Mouse (Mus musculus) natural killer cell, adult 2 months (primary cell): ENCODE measurements around the gene Ebp.

Source experiments
- DNase-seq, 2 experiments: peaks; one replicate each; pipeline ENCODE4 v3.0.0; 2022; ENCODE audit warnings: low spot score in 2 of 2

Ebp gene

DNA sequence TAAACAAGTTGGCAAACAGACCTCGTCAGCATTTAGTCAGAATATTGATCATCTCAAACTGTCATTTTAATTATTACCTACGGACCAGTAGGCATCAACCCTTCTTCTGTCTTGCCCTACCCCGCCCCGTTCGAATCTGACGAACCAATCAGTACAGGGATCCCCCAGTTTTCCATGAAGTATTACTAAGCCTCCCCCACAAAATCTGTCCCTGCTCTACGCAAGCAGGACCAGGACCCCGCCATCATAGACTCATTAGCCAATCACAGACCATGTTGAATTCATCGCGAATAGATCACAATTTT lies at the start of gene Ebp:
Ebp (minus strand) TSS at position 94 of the 305 bp plus-strand sequence.
- DNase-seq, result no peak

DNA sequence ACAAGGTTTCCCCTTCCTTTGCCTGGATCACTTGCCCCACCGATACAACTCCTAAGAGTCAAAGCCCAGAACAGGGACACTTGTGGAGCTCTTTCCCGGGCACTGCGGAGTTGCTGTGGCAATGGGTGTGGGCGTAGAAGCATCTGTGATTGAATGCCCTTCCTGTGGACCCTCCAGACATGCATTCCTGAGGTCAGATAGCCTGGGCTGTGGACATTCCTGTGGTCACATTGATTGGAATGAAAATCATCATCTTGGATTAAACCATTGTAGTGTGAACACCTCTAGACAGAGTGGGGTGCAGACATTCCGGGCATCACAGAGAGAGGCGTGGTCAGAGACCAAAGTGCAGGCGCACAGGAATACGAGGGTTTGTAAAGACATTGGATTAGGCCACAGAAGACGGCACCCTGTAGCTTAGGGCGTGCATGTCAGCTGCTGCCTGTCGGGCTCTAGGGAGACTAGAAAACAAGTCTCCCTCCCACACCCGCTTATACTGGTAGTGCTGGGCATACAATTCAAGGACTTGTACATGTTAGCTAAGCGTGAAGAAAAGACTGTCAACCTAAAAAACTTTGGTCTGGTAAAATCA lies 45.6 kb upstream of the Ebp start:
- no peak for DNase-seq

DNA sequence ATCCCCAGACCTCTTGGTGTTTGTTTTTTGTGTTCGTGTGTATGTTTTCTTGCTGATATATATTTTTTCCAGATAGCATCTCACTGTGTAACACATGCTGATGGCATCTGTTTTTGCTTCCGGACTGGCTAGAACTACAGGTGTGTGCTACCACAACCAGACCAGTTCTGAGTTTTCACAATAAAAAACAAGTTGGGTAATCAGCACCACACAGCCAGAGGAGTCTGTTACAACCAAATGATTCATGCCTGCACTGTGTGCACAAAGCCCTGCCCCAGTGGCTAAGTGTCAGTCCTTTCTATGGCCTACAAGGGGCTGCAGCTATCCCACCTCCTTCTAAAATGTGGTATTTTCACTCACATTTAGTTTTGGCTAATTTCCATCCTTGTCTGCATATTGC lies 43.4 kb upstream of the Ebp start:
- no peak for DNase-seq

- DNase-seq, result no peak
Observed at GRCm38 (mm10) chrX:8233602-8234001, 40.3 kb upstream of the Ebp start.

GRCm38 (mm10) chrX:8230272-8230671 lies 37.0 kb upstream of the Ebp start:
- no peak for DNase-seq

- no peak for DNase-seq
Observed at GRCm38 (mm10) chrX:8223473-8223872, 30.2 kb upstream of the Ebp start.

GRCm38 (mm10) chrX:8222678-8223421 lies 29.5 kb upstream of the Ebp start:
- no peak for DNase-seq

DNA sequence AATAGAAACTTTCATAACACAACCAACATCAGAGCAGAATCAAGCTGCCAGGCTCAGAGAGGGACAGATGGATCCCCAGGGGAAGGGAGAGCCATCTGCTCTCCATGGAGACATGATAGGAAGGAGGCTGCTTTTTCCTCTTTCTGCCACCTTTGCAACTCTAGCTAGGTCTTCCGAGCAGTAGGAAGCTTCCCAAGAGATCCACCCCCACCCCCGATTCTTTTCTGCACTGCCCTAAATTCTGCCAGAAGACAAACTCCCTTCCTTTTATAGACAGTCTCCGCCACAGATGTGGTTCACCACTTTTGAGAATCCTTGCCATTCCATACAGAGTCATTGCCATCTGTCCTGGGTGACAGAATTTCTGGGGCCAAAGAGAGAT lies 29.0 kb upstream of the Ebp start:
- no peak for DNase-seq

DNA sequence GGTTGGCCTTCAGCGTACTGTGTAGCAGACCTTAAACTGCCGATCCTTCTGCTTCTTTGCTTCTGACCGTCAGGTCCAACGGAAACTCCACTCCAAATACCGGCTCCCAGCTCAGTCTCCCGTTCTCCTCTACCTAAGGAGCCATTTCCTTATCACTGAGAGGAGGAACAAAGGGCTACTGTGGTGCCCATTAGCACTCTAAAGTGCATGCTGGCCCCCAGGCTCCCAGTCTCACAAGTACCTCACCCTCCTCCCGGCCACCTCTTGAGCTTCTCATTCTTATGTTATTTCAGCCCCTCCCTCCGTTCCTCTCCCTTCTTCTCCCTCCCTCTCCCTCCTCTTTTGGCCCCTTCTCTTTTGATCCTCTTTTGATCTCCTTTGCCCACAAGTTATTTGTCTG lies 26.3 kb upstream of the Ebp start:
- DNase-seq, result no peak

DNA sequence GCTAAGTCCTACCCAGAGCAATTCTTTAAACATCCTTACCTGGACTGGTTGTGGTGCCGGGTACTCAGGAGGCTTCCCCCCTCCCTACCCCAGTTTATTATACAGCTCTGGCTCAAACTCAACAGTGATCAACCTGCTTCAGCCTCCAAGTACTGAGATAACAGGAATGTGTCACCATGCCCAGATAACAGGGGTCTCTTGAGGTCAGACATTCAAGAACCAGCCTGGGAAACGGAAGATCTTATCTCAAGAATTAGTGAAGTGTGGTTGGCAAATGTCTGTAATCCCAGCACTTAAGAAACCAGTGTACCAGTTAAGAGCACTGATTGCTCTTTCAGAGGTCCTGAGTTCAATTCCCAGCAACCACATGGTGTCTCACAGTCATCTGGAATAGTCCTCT lies 24.8 kb upstream of the Ebp start:
- DNase-seq, result no peak

GRCm38 (mm10) chrX:8217383-8217782 lies 24.1 kb upstream of the Ebp start:
- DNase-seq, result no peak

- DNase-seq, result no peak
Observed at GRCm38 (mm10) chrX:8211490-8212207, 18.3 kb upstream of the Ebp start.

GRCm38 (mm10) chrX:8209720-8210119 lies 16.4 kb upstream of the Ebp start:
- DNase-seq, result no peak

- no peak for DNase-seq
Observed at GRCm38 (mm10) chrX:8207224-8207623, 13.9 kb upstream of the Ebp start.

DNA sequence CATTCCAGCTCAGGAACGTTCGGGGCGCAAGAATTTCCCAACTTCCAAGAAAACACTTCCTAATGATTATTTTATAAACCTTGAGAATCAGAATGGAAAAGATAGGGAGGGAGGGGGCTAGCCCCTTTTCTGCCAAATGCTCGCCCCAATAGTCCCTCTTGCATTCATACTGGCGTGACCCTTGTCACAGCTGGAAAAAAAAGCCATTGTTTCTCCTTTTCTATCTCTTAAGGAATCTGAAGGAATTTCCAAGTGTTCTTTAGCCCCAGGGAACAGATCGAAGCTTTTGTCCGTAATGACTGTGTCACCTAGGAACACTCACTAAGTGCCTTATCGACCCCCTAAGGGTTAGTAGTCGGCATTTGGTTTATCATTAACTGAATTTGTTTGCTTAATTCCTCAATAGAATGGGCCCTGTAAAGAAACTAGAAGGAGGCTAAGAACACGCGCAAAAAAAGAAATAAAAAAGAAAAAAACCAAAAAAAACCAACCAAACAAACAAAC lies 13.4 kb upstream of the Ebp start:
- DNase-seq, result no peak

DNA sequence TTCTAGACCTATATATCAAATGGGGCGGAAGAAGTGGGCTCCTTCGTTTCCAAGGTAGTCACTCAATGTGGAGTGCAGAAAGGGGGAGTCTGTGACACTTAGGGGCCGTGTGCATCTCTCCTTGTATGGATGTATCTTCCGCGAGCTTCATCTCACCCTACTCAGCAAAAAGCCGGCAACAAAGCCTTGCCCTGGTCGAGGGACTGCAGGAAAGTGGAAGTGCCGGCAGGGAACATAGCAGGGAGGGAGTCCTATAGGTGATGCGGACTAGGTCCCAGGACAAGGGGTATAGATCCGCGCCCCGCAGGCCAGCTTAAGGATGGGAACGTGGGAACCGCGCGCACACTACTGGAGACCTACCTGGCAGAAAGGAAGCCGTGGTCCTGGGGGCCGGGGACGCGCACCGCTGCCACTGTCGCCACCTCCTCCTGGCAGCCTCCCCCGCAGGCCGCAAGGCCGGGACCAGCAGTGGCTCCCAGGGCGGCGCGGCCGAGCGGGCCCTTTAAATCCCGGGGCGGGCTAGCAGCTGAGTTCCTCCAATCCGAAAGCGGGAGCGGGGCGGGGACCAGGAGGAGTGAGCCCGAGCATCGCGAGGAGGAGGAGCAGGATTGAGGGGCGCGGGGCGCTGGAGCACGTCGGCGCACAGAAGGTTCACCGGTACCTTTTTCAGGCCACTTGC lies 12.8 kb upstream of the Ebp start, which contains the start of gene Porcn:
Porcn (minus strand) TSS at position 511 of the 679 bp plus-strand sequence.
- DNase-seq, result no peak

DNA sequence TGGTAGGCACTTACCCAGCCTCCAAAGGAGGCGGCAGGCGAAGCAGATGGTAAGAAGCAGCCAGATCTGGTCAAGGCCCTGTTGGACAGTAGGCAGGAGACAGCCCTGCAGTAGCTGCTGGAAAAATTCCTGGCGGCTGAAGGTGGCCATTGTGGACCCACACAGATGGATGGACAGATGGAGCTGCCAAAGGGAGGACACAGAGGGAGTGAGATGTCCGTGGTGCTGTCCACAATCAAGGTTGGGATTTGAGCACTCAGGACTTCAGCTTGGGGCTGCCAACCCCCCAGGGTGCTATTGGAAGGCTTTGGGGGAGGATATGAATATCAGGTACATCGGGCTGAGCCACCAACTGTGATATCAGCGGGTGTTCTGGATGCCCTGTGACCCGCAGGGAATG lies 12.2 kb upstream of the Ebp start:
- no peak for DNase-seq

DNA sequence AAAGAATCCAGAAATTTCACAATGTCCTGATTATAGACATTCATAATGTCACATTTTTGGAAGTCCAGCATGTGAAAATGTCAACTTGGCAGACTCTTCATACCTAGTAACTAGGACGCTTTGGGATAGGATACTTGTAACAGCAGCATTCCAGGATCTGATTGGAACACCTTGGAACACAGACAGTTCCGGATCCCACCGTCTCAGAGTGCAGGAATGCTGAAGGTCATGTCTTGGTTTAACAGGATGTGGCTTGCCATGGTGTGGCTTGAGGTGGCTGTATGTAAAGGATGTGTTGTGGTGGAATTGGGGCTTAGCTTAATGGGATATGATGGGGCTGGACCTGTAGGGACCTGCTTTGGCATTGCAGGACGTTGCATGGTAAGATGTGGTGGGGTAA lies 11.8 kb upstream of the Ebp start:
- DNase-seq, result no peak

- no peak for DNase-seq
Observed at GRCm38 (mm10) chrX:8204076-8204475, 10.8 kb upstream of the Ebp start.

GRCm38 (mm10) chrX:8203105-8203504 lies 9.8 kb upstream of the Ebp start:
- DNase-seq, result no peak

- peak; percentile 60 to 63 for DNase-seq
Observed at GRCm38 (mm10) chrX:8192640-8193418, 483 bp downstream of the Ebp start.
